Mouse (Mus musculus): ENCODE results near the gene Pax5. TPM values are rescaled to one million over a fixed set of nuclear protein-coding genes. Genes with fewer than 3 reads are reported as not detected.
A peak's percentile ranks its signal among the peaks of the same experiment; 100 is the strongest.

The Pax5 gene
- polyA plus RNA-seq, 1 experiment from 2014 or later, result not detected

- H3K27ac ChIP-seq, result no peak overlapping the region
- ATAC-seq (replicated peaks; ENCODE audit: low FRiP score, low read depth), result no peak
- peaks cover 92% of the 10 kb centered on the region for H3K27me3 ChIP-seq (ENCODE audit: insufficient read depth, low read length)
- H3K9ac ChIP-seq (ENCODE audit: low read depth, low read length), result no peak overlapping the region
- no peak overlapping the region for H3K4me3 ChIP-seq (replicated peaks; ENCODE audit: low read depth, low read length)
- H3K4me1 ChIP-seq (replicated peaks; ENCODE audit: insufficient read depth, low read length), result peaks cover 6% of the 10 kb centered on the region; the same call in 1 of the 2 replicates
- DNase-seq (ENCODE audit: low spot score), result no peak
- no peaks in the 10 kb centered on the region for H3K9me3 ChIP-seq (replicated peaks; ENCODE audit: low read length)
- no peak overlapping the region for H3K4me2 ChIP-seq (ENCODE audit: low read length)
- H3K36me3 ChIP-seq (ENCODE audit: insufficient read depth, low read length), result no peaks in the 10 kb centered on the region
- TF ChIP-seq CTCF (IDR thresholded peaks at IDR 0.05; ENCODE audit: low read depth), result no peak
Measured at GRCm38 (mm10) chr4:44709091-44709695, 1.1 kb downstream of the Pax5 start.

GRCm38 (mm10) chr4:44708311-44708710, 2.0 kb downstream of the Pax5 start:
- no peaks in the 10 kb centered on the region for H3K9me3 ChIP-seq (replicated peaks; ENCODE audit: low read length)
- 47% methylated on average over 8 of the region's 8 CpGs for WGBS
- H3K27ac ChIP-seq, result no peak overlapping the region
- DNase-seq (ENCODE audit: low spot score), result no peak
- peaks cover 12% of the 10 kb centered on the region; the same call in 1 of the 2 replicates for H3K4me1 ChIP-seq (replicated peaks; ENCODE audit: insufficient read depth, low read length)
- no peaks in the 10 kb centered on the region for H3K36me3 ChIP-seq (ENCODE audit: insufficient read depth, low read length)
- peaks cover 92% of the 10 kb centered on the region for H3K27me3 ChIP-seq (ENCODE audit: insufficient read depth, low read length)
- H3K4me3 ChIP-seq (replicated peaks; ENCODE audit: low read depth, low read length), result no peak overlapping the region
- no peak overlapping the region for H3K4me2 ChIP-seq (ENCODE audit: low read length)
- no peak overlapping the region for H3K9ac ChIP-seq (ENCODE audit: low read depth, low read length)
- TF ChIP-seq CTCF (IDR thresholded peaks at IDR 0.05; ENCODE audit: low read depth), result no peak
- ATAC-seq (replicated peaks; ENCODE audit: low FRiP score, low read depth), result no peak

- peaks cover 8% of the 10 kb centered on the region; the same call in 1 of the 2 replicates for H3K4me1 ChIP-seq (replicated peaks; ENCODE audit: insufficient read depth, low read length)
- no peaks in the 10 kb centered on the region for H3K36me3 ChIP-seq (ENCODE audit: insufficient read depth, low read length)
- TF ChIP-seq CTCF (IDR thresholded peaks at IDR 0.05; ENCODE audit: low read depth), result no peak
- H3K9me3 ChIP-seq (replicated peaks; ENCODE audit: low read length), result no peaks in the 10 kb centered on the region
- no peak overlapping the region for H3K9ac ChIP-seq (ENCODE audit: low read depth, low read length)
- no peak overlapping the region for H3K4me3 ChIP-seq (replicated peaks; ENCODE audit: low read depth, low read length)
- no peak overlapping the region for H3K27ac ChIP-seq
- H3K27me3 ChIP-seq (ENCODE audit: insufficient read depth, low read length), result peaks cover 93% of the 10 kb centered on the region
- WGBS, result 29% methylated on average over 1 of the region's 1 CpGs
- H3K4me2 ChIP-seq (ENCODE audit: low read length), result no peak overlapping the region
- DNase-seq (ENCODE audit: low spot score) (no peak), ATAC-seq (replicated peaks; ENCODE audit: low FRiP score, low read depth) (no peak)
Measured at GRCm38 (mm10) chr4:44706865-44707264, 3.4 kb downstream of the Pax5 start.

GRCm38 (mm10) chr4:44705967-44706366, 4.3 kb downstream of the Pax5 start:
- Histone ChIP-seq H3K4me1 (replicated peaks; ENCODE audit: insufficient read depth, low read length) (peaks cover 8% of the 10 kb centered on the region; the same call in 1 of the 2 replicates), H3K4me3 (replicated peaks; ENCODE audit: low read depth, low read length) (no peak overlapping the region), H3K27ac (no peak overlapping the region), H3K27me3 (ENCODE audit: insufficient read depth, low read length) (peaks cover 91% of the 10 kb centered on the region), H3K9me3 (replicated peaks; ENCODE audit: low read length) (no peaks in the 10 kb centered on the region), H3K4me2 (ENCODE audit: low read length) (no peak overlapping the region), H3K36me3 (ENCODE audit: insufficient read depth, low read length) (no peaks in the 10 kb centered on the region), H3K9ac (ENCODE audit: low read depth, low read length) (no peak overlapping the region)
- 2% methylated on average over 7 of the region's 7 CpGs for WGBS
- TF ChIP-seq CTCF (IDR thresholded peaks at IDR 0.05; ENCODE audit: low read depth), result no peak
- DNase-seq (ENCODE audit: low spot score) (no peak), ATAC-seq (replicated peaks; ENCODE audit: low FRiP score, low read depth) (no peak)

- no peaks in the 10 kb centered on the region for H3K9me3 ChIP-seq (replicated peaks; ENCODE audit: low read length)
- DNase-seq (ENCODE audit: low spot score), result no peak
- no peak for TF ChIP-seq CTCF (IDR thresholded peaks at IDR 0.05; ENCODE audit: low read depth)
- H3K27me3 ChIP-seq (ENCODE audit: insufficient read depth, low read length), result peaks cover 95% of the 10 kb centered on the region
- peaks cover 8% of the 10 kb centered on the region; the same call in 1 of the 2 replicates for H3K4me1 ChIP-seq (replicated peaks; ENCODE audit: insufficient read depth, low read length)
- H3K4me2 ChIP-seq (ENCODE audit: low read length), result no peak overlapping the region
- no peaks in the 10 kb centered on the region for H3K36me3 ChIP-seq (ENCODE audit: insufficient read depth, low read length)
- ATAC-seq (replicated peaks; ENCODE audit: low FRiP score, low read depth), result no peak
- no peak overlapping the region for H3K4me3 ChIP-seq (replicated peaks; ENCODE audit: low read depth, low read length)
- H3K27ac ChIP-seq, result no peak overlapping the region
- WGBS, result 2% methylated on average over 3 of the region's 3 CpGs
- no peak overlapping the region for H3K9ac ChIP-seq (ENCODE audit: low read depth, low read length)
Measured at GRCm38 (mm10) chr4:44705151-44705550, 5.1 kb downstream of the Pax5 start.

GRCm38 (mm10) chr4:44704369-44704745, 5.9 kb downstream of the Pax5 start:
- no peak overlapping the region for H3K27ac ChIP-seq
- DNase-seq (ENCODE audit: low spot score) (peak; percentile 92), ATAC-seq (replicated peaks; ENCODE audit: low FRiP score, low read depth) (peak; percentile 96)
- no peaks in the 10 kb centered on the region for H3K36me3 ChIP-seq (ENCODE audit: insufficient read depth, low read length)
- TF ChIP-seq CTCF (IDR thresholded peaks at IDR 0.05; ENCODE audit: low read depth), result peak; percentile 18; the same call in 1 of the 2 replicates
- H3K4me1 ChIP-seq (replicated peaks; ENCODE audit: insufficient read depth, low read length), result peaks cover 8% of the 10 kb centered on the region; the same call in 1 of the 2 replicates
- peak overlapping the region; percentile 37 for H3K4me3 ChIP-seq (replicated peaks; ENCODE audit: low read depth, low read length)
- WGBS, result under 1% methylated on average over 36 of the region's 38 CpGs
- no peak overlapping the region for H3K9ac ChIP-seq (ENCODE audit: low read depth, low read length)
- H3K27me3 ChIP-seq (ENCODE audit: insufficient read depth, low read length), result peaks cover 94% of the 10 kb centered on the region
- H3K9me3 ChIP-seq (replicated peaks; ENCODE audit: low read length), result no peaks in the 10 kb centered on the region
- peak overlapping the region; percentile 61 for H3K4me2 ChIP-seq (ENCODE audit: low read length)

Measured in kidney, postnatal 0 days (tissue).